ENCODE assay signal across 8 mouse cellular contexts in genomic region chr3:32737172-32737655, GRCm38 (mm10). TPM values are rescaled to one million over a fixed set of nuclear protein-coding genes. Genes with fewer than 3 reads are reported as not detected.
DNase-seq lines count a peak whose midpoint lies in the region; ATAC-seq lines count a peak whose summit lies in the region.

Gene Mrpl47 (minus strand): TSS chr3:32737605.

- H3K9me3 ChIP-seq in kidney, embryonic 16.5 days (ENCODE audit: low read length), result no peaks in the 10 kb centered on the region
- no peaks in the 10 kb centered on the region for H3K9me3 ChIP-seq in forebrain, embryonic 14.5 days (replicated peaks; ENCODE audit: control insufficient read depth, low read length)
- H3K9me3 ChIP-seq in hindbrain, embryonic 13.5 days, result no peaks in the 10 kb centered on the region
- no peaks in the 10 kb centered on the region for H3K9me3 ChIP-seq in liver, embryonic 15.5 days (replicated peaks)

- under 1% methylated on average over 31 of the region's 31 CpGs for WGBS in kidney, embryonic 16.5 days
- WGBS in forebrain, embryonic 14.5 days, result under 1% methylated on average over 31 of the region's 31 CpGs
- WGBS in hindbrain, embryonic 13.5 days, result under 1% methylated on average over 31 of the region's 31 CpGs
- WGBS in liver, embryonic 15.5 days (ENCODE audit: insufficient replicate concordance), result under 1% methylated on average over 31 of the region's 31 CpGs

- peak within 1 kb of the TSS; percentile 92 for H3K9ac ChIP-seq in kidney, embryonic 16.5 days (replicated peaks; ENCODE audit: low read length)
- peak within 1 kb of the TSS; percentile 79 for H3K9ac ChIP-seq in forebrain, embryonic 14.5 days (ENCODE audit: low read length)
- peak within 1 kb of the TSS; percentile 90 for H3K9ac ChIP-seq in hindbrain, embryonic 13.5 days
- peak within 1 kb of the TSS; percentile 81 for H3K9ac ChIP-seq in liver, embryonic 15.5 days

- H3K4me3 ChIP-seq in kidney, embryonic 16.5 days (ENCODE audit: low read length), result peak within 1 kb of the TSS; percentile 98
- H3K4me3 ChIP-seq in forebrain, embryonic 14.5 days (ENCODE audit: low read depth, low read length), result peak within 1 kb of the TSS; percentile 90
- H3K4me3 ChIP-seq in hindbrain, embryonic 13.5 days, result peak within 1 kb of the TSS; percentile 92
- peak within 1 kb of the TSS; percentile 88 for H3K4me3 ChIP-seq in liver, embryonic 15.5 days (replicated peaks)

- no peak for DNase-seq in kidney, adult 18-20 months
- DNase-seq in forebrain, embryonic 14.5 days (ENCODE audit: low spot score), result no peak
- no peak for DNase-seq in cerebellum, postnatal 14 days
- no peak for DNase-seq in kidney, postnatal 4 days

- peak within 1 kb of the TSS; percentile 89 for H3K4me2 ChIP-seq in kidney, embryonic 16.5 days (replicated peaks; ENCODE audit: low read depth, low read length)
- H3K4me2 ChIP-seq in forebrain, embryonic 14.5 days (ENCODE audit: low read length), result peak within 1 kb of the TSS; percentile 83
- peak within 1 kb of the TSS; percentile 82 for H3K4me2 ChIP-seq in hindbrain, embryonic 13.5 days
- peak within 1 kb of the TSS; percentile 88 for H3K4me2 ChIP-seq in liver, embryonic 15.5 days

- ATAC-seq in kidney, embryonic 16.5 days (ENCODE audit: low FRiP score, low TSS enrichment), result peak; percentile 73
- ATAC-seq in activated CD4-positive, CD25-positive, alpha-beta regulatory T cell, adult 4 months, result peak; percentile 1
- ATAC-seq in forebrain, embryonic 14.5 days, result peak; percentile 48
- ATAC-seq in hindbrain, embryonic 13.5 days (ENCODE audit: low FRiP score), result peak; percentile 73
- peak; percentile 18 for ATAC-seq in liver, embryonic 15.5 days (ENCODE audit: insufficient read depth)

- peaks cover 14% of the 10 kb centered on the region for H3K36me3 ChIP-seq in kidney, embryonic 16.5 days (ENCODE audit: insufficient read depth, low read length)
- peaks cover 20% of the 10 kb centered on the region for H3K36me3 ChIP-seq in forebrain, embryonic 14.5 days (ENCODE audit: control insufficient read depth, insufficient read depth, low read length)
- H3K36me3 ChIP-seq in hindbrain, embryonic 13.5 days, result peaks cover 22% of the 10 kb centered on the region
- H3K36me3 ChIP-seq in liver, embryonic 15.5 days (replicated peaks), result peaks cover 19% of the 10 kb centered on the region

- peaks cover 23% of the 10 kb centered on the region for H3K4me1 ChIP-seq in kidney, embryonic 16.5 days (ENCODE audit: insufficient read depth, low read length)
- H3K4me1 ChIP-seq in forebrain, embryonic 14.5 days (ENCODE audit: control insufficient read depth, insufficient read depth, low read length), result peaks cover 10% of the 10 kb centered on the region
- H3K4me1 ChIP-seq in hindbrain, embryonic 13.5 days (replicated peaks), result peaks cover 34% of the 10 kb centered on the region
- H3K4me1 ChIP-seq in liver, embryonic 15.5 days (replicated peaks), result peaks cover 31% of the 10 kb centered on the region

- H3K27me3 ChIP-seq in kidney, embryonic 16.5 days (ENCODE audit: insufficient read depth, low read length), result no peaks in the 10 kb centered on the region
- no peaks in the 10 kb centered on the region for H3K27me3 ChIP-seq in forebrain, embryonic 14.5 days (replicated peaks; ENCODE audit: control insufficient read depth, insufficient read depth, low read length)
- H3K27me3 ChIP-seq in hindbrain, embryonic 13.5 days, result no peaks in the 10 kb centered on the region
- H3K27me3 ChIP-seq in liver, embryonic 15.5 days, result no peaks in the 10 kb centered on the region

- H3K27ac ChIP-seq in kidney, embryonic 16.5 days (ENCODE audit: low read length), result peak within 1 kb of the TSS; percentile 82
- peak within 1 kb of the TSS; percentile 88 for H3K27ac ChIP-seq in forebrain, embryonic 14.5 days (ENCODE audit: low read depth, low read length)
- peak within 1 kb of the TSS; percentile 91 for H3K27ac ChIP-seq in hindbrain, embryonic 13.5 days
- peak within 1 kb of the TSS; percentile 82 for H3K27ac ChIP-seq in liver, embryonic 15.5 days (replicated peaks)

RNA-seq across cellular contexts. Expression of gene Mrpl47, which starts in this region (rescaled TPM):
- polyA plus RNA-seq in kidney, embryonic 16.5 days (2015; fragmentation: Nextera tagmentation; extraction: Ambion mirVana), result 31.9 and 33.3 TPM in 2 replicates
- 10 to 100 TPM; 14.0 to 28.8 TPM for polyA plus RNA-seq in activated CD4-positive, CD25-positive, alpha-beta regulatory T cell, adult 4 months (2017; shearing (Covaris generic))
- polyA plus RNA-seq in forebrain, embryonic 14.5 days (2014; fragmentation: Nextera tagmentation; extraction: Ambion mirVana), result 42.1 and 43.3 TPM in 2 replicates
- polyA plus RNA-seq in hindbrain, embryonic 13.5 days (2015; fragmentation: Nextera tagmentation; extraction: Ambion mirVana), result 35.6 and 36.5 TPM in 2 replicates
- polyA plus RNA-seq in liver, embryonic 15.5 days (2015; fragmentation: Nextera tagmentation; extraction: Ambion mirVana), result 12.6 and 15.2 TPM in 2 replicates

Comparison
In these comparisons a context has a peak if more than half of its experiments do, and no peak if none do; other contexts are left out.
1. ATAC-seq: peak in every context shown above with its lines; median percentile 73 in kidney, embryonic 16.5 days; 73 in hindbrain, embryonic 13.5 days; 48 in forebrain, embryonic 14.5 days; 18 in liver, embryonic 15.5 days; 1 in activated CD4-positive, CD25-positive, alpha-beta regulatory T cell, adult 4 months.